Mouse (Mus musculus): Measurements from ENCODE around the gene Eln.

The Eln gene

GRCm38 (mm10) chr5:134683813-134684212, 63.3 kb downstream of the Eln start:
- no peak for DNase-seq

GRCm38 (mm10) chr5:134680238-134680637, 66.9 kb downstream of the Eln start:
- no peak for DNase-seq

- DNase-seq, result no peak
Measured at GRCm38 (mm10) chr5:134678827-134679546, 68.1 kb downstream of the Eln start.

- peak; percentile 24 for DNase-seq
Measured at GRCm38 (mm10) chr5:134678031-134678430, 69.1 kb downstream of the Eln start.

- no peak for DNase-seq
Measured at GRCm38 (mm10) chr5:134677491-134677890, 69.6 kb downstream of the Eln start.

GRCm38 (mm10) chr5:134675956-134676759, 71.0 kb downstream of the Eln start:
- peak; percentile 61 for DNase-seq

GRCm38 (mm10) chr5:134674977-134675376, 72.1 kb downstream of the Eln start:
- no peak for DNase-seq

GRCm38 (mm10) chr5:134672611-134673010, 74.5 kb downstream of the Eln start:
- DNase-seq, result no peak

GRCm38 (mm10) chr5:134672198-134672516, 75.0 kb downstream of the Eln start:
- DNase-seq, result no peak

- DNase-seq, result no peak
Measured at GRCm38 (mm10) chr5:134671335-134672197, 75.6 kb downstream of the Eln start.

- no peak for DNase-seq
Measured at GRCm38 (mm10) chr5:134669001-134669708, 78.0 kb downstream of the Eln start.

GRCm38 (mm10) chr5:134668495-134668894, 78.6 kb downstream of the Eln start:
- no peak for DNase-seq

GRCm38 (mm10) chr5:134656708-134657107, 90.4 kb downstream of the Eln start:
- DNase-seq, result no peak

All from thymus, postnatal 14 days (tissue).